Mouse (Mus musculus) thymus, postnatal 0 days (tissue): ENCODE measurements around the gene Piga. TPM values are rescaled to one million over a fixed set of nuclear protein-coding genes. Genes with fewer than 3 reads are reported as not detected.

Experiments used
- DNase-seq: peaks from one replicate; pipeline ENCODE4 v3.0.0-alpha.2; 2015; ENCODE audit warnings: low spot score
- polyA plus RNA-seq: library from polyadenylated mRNA; unstranded; fragments of >200 nt; fragmentation: Nextera tagmentation; extraction: Ambion mirVana; gene quantifications from 2 replicates; pipeline ENCODE4 v1.2.1, GENCODE M21; 2015

Gene Piga
- polyA plus RNA-seq, 1 experiment from 2014 or later, result 11.0 TPM

DNA sequence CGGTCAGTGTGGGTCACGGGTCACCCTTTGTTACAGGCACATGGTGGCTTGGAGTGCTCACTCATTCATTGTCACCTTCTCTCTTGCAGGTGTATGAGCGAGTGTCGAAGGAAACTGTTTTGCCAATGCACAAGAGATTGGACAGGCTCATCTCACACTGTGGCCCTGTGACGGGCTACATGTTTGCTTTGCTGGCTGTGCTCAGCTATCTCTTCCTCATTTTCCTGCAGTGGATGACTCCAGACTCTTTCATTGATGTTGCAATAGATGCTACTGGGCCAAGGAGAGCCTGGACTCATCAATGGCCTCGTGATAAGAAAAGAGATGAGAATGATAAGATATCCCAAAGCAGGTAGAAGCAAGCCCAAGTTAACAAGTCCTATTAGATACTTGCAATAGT lies 12.0 kb downstream of the Piga start:
- DNase-seq, result no peak

DNA sequence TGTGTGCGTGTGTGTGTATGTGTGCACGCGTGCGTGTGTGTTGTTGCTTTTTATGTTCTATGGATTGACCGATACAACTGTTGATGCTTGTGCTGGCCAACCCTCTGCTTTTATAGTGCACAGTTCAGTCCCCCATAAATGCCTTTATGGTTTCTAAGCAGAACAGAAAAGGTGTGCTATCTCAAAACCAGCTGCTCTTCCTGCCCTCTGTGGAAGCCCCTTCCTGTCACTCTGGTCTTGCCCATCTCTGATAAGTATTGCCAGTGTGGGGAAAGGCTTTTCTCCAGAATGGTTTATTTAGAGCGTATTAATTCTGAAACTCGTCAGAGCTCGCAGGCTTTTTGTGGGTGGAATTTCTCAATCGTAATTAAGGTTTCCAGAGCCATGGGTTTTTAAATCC lies 13.1 kb downstream of the Piga start:
- no peak for DNase-seq

DNA sequence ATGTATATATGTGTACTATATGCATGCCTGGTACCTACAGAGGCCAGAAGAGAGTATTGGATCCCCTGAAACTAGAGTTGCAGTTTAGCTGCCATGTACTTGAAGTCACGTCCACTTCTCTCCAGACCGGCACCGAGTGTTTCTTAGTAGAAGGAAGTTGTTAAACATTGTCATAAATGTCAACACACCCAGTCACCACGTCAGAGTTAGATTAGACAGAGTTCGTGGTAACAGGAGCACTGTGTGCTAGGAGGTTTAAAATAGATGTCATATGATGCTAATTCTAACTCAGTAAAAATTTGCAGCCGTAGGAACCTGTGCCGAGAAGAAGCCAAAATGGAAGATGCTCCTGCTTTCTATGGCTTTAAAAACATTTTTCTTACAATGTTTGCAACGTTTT lies 17.1 kb downstream of the Piga start, which contains the start of gene Asb11:
Gene Asb11, plus strand, starts transcription at position 286 of the 400 bp plus-strand sequence.
- no peak for DNase-seq

DNA sequence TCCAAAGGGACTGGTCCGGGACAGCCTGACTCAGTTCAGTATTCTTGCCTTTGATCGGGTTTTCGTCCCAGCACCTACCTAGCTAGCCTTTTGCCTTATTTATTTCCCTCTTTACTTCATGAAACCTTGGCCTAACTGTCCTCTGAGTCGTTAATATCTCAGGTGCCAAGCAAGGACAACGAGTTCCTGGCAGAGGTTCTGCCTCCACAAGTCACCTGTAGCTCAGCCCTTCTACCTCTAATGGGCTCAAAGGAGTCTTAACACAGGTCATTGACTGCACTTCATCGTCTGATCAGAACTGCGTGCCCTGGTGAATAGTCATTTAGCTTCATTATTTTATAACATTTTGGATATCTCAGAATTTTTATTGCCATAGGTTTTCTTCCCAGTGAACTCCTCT lies 19.9 kb downstream of the Piga start:
- DNase-seq, result no peak

DNA sequence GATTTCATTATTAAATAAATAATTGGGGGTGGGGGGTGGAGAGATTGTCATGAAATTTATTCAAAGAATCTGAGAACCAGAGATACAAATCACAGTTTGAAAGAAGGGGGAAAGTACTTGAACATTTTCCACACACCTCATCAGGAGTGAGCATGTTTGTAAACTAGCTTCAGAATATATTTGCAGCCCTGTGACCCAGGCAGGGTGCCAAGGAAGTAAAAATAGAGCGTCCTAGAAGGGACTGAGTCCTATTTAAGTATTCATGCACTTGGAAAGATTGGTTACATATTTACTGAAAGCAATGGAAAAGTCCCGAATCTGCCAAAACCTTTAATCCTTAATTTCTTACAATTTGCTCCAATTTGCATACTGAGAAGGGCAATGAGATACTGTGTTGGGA lies 20.6 kb downstream of the Piga start:
- no peak for DNase-seq

DNA sequence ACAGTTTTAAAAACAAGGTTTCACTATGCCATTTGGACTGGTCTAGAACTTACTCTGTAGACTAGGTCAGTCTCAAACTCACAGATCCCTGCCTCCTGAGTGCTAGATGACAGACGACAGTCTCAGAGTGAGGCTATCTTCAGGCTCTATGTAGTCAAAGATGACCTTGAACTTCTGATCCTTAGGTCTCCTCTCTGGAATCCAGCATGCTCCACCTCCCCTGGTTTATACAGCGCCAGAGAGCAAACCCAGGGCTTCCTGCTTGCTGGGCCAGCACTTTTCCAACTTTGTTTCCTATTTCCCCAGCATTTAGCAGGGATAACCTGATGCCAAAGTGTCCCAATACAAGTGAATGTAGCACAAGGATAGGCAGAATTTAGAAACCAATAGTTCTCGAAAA lies 21.1 kb downstream of the Piga start:
- no peak for DNase-seq

DNA sequence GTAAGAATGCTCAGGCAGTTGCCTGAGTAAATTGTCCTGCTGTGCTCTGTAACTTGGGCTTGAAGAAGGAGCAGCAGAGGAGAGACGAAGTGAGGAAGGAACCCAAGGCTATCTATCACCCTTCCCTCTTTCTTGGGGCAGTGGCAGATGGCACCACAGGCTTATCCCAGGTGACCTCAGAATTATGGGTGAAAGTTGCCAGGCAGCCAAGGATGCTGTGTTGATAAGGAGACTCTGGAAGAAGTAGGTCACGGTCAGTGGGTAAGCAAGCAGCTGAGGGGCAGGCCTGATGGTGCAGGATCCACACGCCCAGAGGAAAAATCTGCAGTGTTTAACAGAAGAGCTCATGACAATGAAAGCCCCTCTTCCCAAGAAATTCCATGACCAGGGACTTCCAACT lies 21.7 kb downstream of the Piga start:
- DNase-seq, result no peak

DNA sequence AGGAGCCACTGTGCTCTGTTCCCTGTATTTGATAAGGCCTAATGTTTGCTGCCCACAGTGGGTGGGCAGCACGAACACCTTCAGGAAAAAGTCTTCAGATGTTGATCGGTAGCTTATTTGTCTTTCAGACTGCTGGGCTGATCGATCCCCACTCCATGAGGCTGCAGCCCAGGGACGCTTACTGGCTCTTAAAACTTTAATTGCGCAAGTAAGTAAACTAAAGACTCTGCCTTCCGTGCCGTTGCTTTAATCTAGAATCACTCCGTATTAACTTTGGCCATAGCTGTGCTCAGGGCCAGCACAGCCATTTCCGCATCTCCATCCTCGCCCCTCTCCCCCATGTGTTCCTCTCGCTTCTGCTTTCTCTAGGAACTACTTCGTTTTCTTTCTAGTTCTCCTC lies 26.0 kb downstream of the Piga start:
- DNase-seq, result no peak

DNA sequence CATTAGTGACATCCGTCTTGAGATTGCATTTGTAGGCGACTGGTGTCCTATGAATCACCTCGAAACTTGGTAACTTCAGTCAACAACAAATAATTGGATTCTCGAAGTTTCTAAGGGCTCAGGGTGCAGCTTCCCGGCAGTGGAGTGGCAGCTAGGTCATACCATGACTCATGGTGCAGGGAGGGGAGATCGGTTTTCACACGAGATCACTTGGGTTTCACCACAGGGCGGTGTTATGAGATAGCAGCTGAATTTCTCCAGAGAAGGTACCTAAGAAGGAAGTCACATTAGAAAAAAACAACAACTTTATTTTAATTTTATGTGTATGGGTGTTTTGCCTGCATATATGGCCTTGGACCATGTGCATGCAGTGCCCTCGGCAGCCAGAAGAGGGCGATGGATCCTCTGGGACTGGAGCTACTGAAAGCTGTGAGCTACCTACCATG lies 26.5 kb downstream of the Piga start:
- DNase-seq, result no peak

DNA sequence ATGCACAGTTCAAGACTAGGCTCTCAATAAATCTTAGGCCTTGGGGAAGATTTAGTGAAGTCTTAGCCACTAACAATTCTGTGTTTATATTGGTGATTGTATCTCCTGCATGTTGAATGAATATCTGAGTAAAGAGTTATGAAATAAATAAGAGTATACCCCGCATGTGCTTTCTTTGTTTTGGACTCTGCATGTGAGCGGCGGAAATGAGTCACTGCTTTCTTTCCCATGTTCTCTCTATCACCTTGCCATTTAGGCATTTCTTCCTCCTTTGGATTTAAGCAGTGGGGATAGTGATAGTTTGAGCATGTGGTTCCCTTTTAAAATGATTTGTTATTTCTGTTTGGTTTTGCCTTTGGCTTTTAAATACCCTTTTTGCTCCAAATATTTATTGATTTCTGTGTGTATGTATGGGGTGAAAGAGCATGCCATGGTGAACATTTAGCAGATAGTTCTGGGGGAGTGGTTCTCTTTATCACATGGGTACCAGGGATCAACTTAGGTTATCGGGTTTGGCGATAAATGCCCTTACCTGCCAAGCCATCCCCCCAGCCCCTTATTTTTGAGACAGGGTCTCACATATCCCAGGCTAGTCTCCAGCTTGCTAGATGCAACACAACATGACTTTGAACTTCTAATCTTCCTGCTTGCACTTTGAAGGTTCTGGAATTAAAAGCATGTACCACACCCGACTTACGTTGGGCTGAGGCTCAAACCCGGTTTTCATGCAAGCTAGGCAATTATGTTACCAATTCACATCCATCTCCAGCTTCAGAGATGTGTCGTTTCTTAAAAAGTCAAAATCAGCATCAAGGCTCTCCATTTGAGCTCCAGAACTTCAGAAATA lies 27.5 kb downstream of the Piga start:
- DNase-seq, result no peak

DNA sequence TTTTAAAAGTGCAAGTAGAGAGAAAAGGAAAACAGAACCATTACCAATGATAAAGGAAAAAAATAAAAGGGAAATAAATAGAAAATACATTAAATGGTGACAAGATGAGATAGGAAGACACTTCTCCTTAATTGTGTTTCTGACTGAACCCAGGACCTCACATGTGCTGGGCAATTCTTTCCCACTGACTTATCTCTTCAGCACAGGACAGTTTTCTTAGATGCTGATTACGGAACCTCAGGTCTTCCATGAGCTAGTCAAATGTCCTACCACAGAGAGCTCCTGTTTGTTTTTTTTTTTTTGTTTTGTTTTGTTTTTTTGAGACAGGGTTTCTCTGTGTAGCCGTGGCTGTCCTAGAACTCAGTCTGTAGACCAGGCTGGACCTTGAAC lies 28.1 kb downstream of the Piga start:
- DNase-seq, result no peak

DNA sequence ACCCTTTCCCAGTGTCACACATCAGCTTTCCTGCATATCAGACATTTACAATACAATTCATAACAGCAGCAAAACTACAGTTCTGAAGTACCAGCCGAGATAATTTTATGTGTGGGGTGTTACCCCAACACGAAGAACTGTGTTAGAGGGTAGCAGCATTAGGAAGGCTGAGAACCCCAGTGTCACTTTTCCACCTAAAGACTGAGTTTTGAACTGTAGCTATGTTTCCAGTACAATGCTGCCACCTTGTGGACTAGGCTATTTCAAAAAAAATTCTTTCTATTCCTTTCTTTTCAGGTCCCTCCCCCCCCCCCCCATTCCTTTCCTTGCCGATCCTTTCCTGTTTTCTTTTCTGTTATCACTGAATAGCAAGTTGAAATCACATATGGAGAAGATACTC lies 29.6 kb downstream of the Piga start:
- peak; percentile 50 for DNase-seq

DNA sequence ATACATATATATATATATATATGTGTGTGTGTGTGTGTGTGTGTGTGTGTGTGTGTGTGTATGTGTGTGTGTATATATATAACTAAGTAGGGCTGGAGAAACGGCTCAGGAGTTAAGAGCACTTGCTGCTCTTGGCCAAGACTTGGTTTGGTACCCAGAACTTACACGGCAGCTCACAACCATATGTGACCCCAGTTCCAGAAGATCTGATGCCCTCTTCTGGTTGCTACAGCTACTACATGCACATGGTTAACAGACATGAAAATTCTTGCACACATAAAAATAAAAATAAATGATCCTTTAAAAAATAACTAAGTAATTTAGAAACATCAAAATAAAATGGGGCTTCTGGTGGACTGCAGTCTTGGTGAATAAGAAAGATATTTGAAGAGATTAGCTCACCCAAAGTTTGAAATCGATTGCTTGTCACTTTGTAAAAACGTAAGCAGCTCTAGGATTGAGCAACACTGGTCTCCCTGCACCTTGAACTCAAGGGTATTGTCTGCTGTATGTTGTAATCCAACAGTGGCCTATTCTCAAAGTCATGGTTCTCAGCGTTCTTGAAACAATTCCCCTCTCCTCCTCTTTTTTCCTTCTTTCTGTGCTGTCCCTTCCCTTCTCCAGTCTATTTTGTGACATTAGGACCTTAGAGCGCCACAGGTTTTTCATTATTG lies 39.8 kb downstream of the Piga start:
- DNase-seq, result no peak

Other genes with a start within 250 kb of the Piga start
- 0.39 and 0.72 TPM in 2 replicates for gene Bmx, start 161.6 kb upstream of the Piga start, polyA plus RNA-seq
- 5.6 and 6.8 TPM in 2 replicates for gene Pir, start 150.4 kb upstream of the Piga start, polyA plus RNA-seq
- 0.64 TPM in 2 replicates for gene Vegfd, start 46.4 kb upstream of the Piga start, polyA plus RNA-seq
- gene Asb11, start 17.2 kb downstream of the Piga start, polyA plus RNA-seq, result not detected in 2 replicates
- gene Asb9, start 86.5 kb downstream of the Piga start, polyA plus RNA-seq, result not detected in 2 replicates